Mouse (Mus musculus) adrenal gland, adult (tissue): ENCODE data around the gene Olfr52.
"Not testable (repeated sequence)": the region's sequence is repeated elsewhere in the genome, so short reads cannot be mapped to it uniquely, and the experiment has no call there.

ENCODE experiments used
- DNase-seq, 2 experiments: peaks; one replicate each; pipeline ENCODE4 v3.0.0; 2022 to 2023; ENCODE audit warnings: low spot score in 1 of 2; ENCODE audit not compliant: inconsistent age in 2 of 2

Gene Olfr52

DNA sequence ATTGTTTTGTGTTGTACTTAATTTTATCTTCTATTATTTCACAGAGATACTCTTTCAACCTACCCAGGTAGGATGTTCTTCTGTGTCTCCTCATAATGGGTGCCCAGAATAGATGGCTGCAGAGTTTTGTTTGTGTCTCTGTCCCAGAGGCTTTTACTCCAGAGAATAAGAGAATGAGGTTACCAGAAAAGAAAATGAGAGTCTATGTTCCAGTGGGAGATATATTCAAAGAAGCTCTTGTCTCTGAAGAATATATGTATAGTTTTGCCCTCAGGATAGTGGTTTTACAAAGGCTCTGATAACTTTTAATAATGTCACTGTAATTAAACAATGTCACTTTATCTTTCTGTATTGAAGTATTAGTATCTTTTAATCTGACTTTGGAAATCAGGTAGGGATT lies at the start of gene Olfr52:
Gene Olfr52, minus strand, starts transcription at position 101 of the 400 bp plus-strand sequence.
- no peak for DNase-seq

DNA sequence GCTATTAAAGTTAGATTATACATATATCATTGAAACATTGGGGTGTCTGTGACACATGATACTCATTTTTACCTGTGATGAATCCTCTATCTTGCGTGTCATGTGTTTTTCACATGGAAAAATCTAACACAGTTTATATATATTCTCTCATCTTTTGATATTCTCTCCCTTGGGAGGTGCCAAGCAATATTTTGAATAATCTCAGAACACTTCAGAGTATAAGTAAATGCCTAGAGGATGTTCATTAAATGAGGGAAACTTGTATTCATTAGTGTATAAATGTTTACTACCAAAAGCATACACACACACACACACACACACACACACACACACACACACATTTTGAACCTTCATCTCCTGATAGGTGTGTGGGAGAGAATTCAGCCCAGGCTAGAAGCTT lies 45.8 kb upstream of the Olfr52 start, which contains the start of gene Olfr1047:
Gene Olfr1047, minus strand, starts transcription at position 101 of the 400 bp plus-strand sequence.
- DNase-seq, result no peak

DNA sequence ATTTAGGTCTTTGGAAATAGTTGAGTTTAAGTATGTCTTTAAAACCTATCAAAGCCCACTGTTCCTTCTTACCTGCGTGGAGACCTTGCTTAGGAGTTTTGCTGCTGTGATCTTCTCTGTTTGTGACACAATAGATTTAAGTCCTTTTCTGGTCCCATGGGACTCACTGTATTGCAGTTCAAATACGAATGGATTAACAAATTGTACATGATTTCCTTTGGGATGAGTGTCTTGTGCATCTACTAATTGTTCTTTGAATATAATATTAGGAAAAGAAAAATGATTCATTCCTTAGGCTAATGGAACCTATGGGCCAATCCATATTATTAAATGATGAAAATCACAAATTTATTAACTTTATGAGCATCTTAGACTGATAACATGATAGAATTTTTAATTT lies 33.7 kb upstream of the Olfr52 start, which contains the start of gene Olfr1046:
Gene Olfr1046, minus strand, starts transcription at position 101 of the 400 bp plus-strand sequence.
- no peak for DNase-seq

DNA sequence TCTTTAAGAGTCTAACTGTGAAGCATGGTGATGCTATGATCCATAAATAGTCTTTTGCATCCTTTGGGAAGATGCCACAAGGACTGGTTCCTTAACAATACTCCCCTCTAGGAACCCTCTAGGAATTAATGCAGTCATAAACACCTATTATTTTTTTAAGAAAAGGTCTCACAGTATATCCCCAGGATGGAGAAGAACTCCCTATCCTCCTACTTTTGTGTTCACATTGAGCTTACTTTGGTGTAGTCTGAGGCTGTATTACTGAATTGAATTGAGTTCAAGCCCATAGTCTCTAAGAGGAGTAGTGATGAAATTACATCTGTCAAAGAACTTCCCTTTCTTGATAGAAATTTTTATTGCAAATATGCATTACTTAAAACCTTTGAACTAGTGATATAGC lies 17.4 kb upstream of the Olfr52 start, which contains the start of gene Olfr1045:
Gene Olfr1045, minus strand, starts transcription at position 101 of the 400 bp plus-strand sequence.
- peak in 1 of 2 experiments; percentile 0 for DNase-seq

DNA sequence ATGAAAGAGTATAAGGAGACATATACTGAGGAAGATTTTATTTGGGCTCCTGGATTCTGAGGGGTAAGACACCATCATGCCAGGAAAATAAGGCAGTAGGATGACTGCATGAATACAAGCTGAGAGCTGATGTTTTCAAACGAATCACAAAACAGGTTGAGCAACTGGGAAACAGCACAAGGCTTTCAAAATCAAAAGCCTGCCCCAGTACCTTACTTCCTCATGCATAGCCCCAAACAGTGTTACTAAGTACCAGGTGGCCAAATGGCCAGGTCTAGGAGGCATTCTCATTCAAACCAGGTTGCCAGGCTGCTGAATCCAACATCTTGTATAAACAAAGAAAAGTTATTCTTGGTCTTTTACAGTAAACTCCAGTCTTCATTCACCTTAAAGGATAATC lies 10.4 kb upstream of the Olfr52 start:
- no peak for DNase-seq

DNA sequence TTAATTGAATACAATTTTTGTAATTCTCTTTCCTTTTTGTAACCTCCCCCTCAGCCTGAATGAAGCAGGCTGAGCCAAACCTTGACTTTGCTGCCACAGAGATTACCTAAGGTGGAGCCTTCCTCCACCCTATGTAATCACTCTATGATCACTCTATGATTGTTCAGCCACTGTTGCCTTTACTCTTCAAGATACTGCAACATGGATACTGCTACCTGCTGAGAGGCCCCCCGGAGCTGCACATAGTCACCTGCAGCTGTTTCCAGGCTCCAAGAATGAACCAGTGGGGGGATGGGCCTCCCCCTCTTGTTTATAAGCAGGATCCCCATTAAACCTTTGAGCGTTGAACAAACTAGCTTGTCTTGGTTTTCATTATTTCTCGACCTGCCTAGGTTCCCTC lies 5.5 kb downstream of the Olfr52 start:
- DNase-seq, result no peak

DNA sequence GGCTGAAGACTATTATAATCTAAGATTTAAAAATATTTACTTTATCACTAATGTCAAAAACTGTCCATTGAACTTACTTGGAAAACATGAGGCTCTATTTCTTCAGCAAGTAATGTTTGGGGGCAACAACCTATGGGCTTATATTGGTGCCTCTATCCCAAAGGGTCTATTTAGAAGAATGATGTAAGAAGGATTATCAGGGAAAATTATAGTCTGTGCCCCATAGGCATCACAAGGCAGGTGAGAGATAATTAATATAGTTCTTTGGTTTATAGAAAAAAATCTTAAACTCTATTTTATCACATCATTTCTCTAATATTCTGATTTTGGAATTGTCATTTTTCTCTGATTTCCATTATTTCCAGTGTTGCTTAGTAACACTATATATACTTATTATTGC lies 7.8 kb downstream of the Olfr52 start, which contains the start of gene Olfr1044:
Gene Olfr1044, minus strand, starts transcription at position 101 of the 400 bp plus-strand sequence.
- no peak for DNase-seq

DNA sequence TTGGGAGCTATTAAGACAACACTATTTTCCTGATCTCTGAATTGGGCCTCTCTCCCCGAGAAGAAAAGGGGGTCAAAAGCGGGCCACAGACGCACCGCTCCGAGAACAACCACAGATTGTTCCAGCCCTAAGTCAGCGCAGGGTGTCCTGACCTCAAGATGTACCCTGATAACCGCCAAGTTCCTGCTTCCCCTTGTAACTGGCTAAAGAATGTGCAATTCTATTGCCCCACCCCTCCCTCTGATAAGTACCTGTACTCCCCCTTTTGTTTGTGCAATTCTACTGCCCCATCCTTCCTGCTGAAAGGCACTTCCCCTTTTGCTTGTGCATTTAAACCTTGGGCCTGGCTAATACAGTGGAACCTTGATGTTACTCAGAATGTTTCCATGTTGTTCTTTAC lies 10.1 kb downstream of the Olfr52 start:
- DNase-seq, result not testable (repeated sequence)

DNA sequence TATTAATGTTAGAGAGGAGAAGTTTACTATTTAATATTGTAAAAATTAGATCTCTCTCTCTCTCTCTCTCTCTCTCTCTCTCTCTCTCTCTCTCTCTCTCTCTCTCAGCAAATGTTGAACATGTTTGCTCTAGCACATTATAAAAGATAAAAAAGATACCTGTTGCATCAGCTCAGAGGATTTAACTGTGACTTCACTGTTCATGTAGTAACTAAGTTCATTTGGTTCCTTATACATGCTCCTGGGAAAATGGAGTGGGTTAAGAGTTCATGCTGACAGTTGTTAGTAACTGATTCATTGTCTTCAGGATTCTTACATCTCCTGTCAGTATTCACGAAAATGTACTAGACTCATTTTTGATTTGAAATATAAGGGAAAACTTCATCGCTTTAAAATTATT lies 18.1 kb downstream of the Olfr52 start, which contains the start of gene Olfr1043:
Gene Olfr1043, minus strand, starts transcription at position 101 of the 400 bp plus-strand sequence.
- no peak for DNase-seq

DNA sequence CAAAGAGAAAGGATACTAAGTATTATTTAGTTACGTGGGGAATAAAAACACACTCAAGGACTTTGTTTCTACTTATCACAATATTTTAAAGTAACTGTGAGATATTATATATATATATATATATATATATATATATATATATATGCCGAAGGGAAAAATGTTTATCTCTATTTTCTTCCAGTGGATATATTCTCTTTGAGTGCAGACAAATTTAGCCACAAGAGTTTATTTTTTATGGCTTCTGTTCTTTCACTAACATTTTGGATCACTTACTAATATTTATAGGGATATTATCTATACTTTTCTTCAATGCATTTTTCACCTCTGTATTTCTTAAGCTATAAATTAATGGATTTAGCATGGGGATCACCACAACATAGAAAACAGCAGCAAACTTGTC lies 23.7 kb downstream of the Olfr52 start, which contains the start of gene Olfr1042:
Gene Olfr1042, minus strand, starts transcription at position 101 of the 400 bp plus-strand sequence.
- DNase-seq, result no peak

DNA sequence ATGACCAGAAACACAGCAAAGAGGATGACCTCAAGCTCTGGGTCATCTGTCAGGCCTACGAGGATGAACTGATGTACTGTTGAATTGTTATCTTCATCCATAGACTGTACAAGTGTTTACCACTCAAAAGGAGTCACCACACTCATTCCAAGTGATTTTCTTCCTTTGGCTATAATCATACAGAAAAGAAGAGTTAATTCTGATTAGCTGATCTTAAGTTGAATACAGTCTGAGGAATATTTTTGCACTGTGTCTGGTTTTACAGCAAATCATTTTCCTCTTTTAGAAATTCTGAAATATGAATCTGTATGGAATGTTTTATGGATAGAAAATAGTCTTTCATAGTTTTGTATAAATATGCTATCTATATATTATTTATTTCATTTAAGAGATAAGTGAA lies 38.9 kb downstream of the Olfr52 start, which contains the start of gene Olfr1040:
Gene Olfr1040, minus strand, starts transcription at position 101 of the 400 bp plus-strand sequence.
- DNase-seq, result no peak

DNA sequence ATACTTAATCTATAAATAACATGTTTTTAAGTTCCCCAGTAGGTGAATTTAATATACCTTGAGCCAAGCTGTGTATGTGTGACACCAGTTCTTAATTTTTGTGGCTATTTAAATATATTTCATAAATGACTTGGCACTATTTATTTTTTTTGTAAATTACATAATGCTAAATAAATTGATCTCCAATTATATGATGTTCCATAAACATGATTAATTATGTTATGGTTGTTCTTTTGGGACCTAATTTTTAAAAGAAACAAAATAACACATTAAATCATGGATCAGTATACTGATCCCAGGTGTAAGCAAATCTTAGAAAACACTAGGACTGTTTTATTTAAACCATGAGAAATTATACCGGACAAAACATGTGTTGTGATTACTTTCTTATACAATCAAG lies 49.7 kb downstream of the Olfr52 start, which contains the start of gene Olfr1039:
Gene Olfr1039, minus strand, starts transcription at position 101 of the 400 bp plus-strand sequence.
- no peak for DNase-seq
